Mouse (Mus musculus): ENCODE results near the gene Pxylp1. TPM values are rescaled to one million over a fixed set of nuclear protein-coding genes. Genes with fewer than 3 reads are reported as not detected.

The Pxylp1 gene
- polyA plus RNA-seq, 1 experiment from 2014 or later: 22.7 TPM

DNA sequence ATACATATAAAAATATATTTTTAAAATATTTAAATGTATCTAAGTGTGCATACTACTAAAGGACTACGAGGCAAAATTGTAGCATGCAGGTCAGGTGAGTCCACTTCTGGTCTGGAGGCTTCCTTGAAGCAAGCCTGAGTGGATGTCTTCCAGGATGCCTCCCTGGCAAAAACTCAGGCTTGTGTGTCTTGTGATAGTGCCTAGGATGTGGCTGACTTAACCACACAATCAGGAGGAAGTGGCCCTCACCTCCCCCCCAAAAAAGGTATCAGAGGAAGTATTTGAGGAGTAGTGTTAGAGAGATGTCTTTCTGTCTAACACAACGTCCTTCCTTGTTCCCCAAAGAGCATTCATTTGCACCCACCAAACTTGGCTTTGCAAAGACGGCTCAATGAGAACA lies 107.3 kb downstream of the Pxylp1 start:
- H3K4me1 ChIP-seq (replicated peaks; ENCODE audit: control insufficient read depth, insufficient read depth, low read length): peaks cover 6% of the 10 kb centered on the region; the same call in 1 of the 2 replicates
- no peaks in the 10 kb centered on the region for H3K9me3 ChIP-seq (ENCODE audit: control insufficient read depth)
- H3K4me3 ChIP-seq (ENCODE audit: low read depth, low read length): no peak overlapping the region
- H3K4me2 ChIP-seq (replicated peaks; ENCODE audit: low read depth): peak overlapping the region; percentile 24
- ATAC-seq: no peak
- WGBS: 38% methylated on average over 3 of the region's 3 CpGs
- no peak overlapping the region for H3K9ac ChIP-seq (ENCODE audit: low read depth, low read length)
- TF ChIP-seq CTCF (IDR thresholded peaks at IDR 0.05; ENCODE audit: low read depth): no peak
- H3K27me3 ChIP-seq (replicated peaks; ENCODE audit: control insufficient read depth, insufficient read depth, low read length): no peaks in the 10 kb centered on the region
- H3K27ac ChIP-seq (ENCODE audit: low read depth, low read length): no peak overlapping the region; the same call in 1 of the 2 replicates
- H3K36me3 ChIP-seq (ENCODE audit: control insufficient read depth, insufficient read depth): no peaks in the 10 kb centered on the region

DNA sequence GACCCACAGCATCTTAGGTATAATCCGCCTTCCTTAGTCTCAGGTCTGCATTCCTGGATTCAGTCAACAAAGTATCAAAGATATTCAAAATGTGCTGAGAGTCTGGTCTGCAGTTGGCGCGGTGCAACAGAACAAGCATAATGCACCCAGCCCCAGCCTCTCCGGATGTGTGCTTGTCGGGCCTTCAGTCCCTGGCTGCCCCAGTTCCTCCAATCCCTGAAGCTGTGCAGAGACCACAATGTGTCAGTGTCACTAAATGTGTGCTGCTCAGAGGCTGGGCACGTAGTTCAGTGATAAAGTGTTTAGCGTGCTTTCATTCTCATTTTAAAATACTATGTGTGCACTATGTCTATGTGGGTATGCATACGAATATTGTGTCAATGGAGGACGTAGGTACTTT lies 108.8 kb downstream of the Pxylp1 start:
- no peak for TF ChIP-seq CTCF (IDR thresholded peaks at IDR 0.05; ENCODE audit: low read depth)
- Histone ChIP-seq H3K9ac (ENCODE audit: low read depth, low read length) (no peak overlapping the region), H3K36me3 (ENCODE audit: control insufficient read depth, insufficient read depth) (no peaks in the 10 kb centered on the region), H3K27ac (ENCODE audit: low read depth, low read length) (no peak overlapping the region), H3K4me1 (replicated peaks; ENCODE audit: control insufficient read depth, insufficient read depth, low read length) (peaks cover 6% of the 10 kb centered on the region; the same call in 1 of the 2 replicates), H3K27me3 (replicated peaks; ENCODE audit: control insufficient read depth, insufficient read depth, low read length) (no peaks in the 10 kb centered on the region), H3K9me3 (ENCODE audit: control insufficient read depth) (no peaks in the 10 kb centered on the region), H3K4me3 (ENCODE audit: low read depth, low read length) (no peak overlapping the region), H3K4me2 (replicated peaks; ENCODE audit: low read depth) (no peak overlapping the region)
- ATAC-seq: no peak
- 82% methylated on average over 9 of the region's 9 CpGs for WGBS

DNA sequence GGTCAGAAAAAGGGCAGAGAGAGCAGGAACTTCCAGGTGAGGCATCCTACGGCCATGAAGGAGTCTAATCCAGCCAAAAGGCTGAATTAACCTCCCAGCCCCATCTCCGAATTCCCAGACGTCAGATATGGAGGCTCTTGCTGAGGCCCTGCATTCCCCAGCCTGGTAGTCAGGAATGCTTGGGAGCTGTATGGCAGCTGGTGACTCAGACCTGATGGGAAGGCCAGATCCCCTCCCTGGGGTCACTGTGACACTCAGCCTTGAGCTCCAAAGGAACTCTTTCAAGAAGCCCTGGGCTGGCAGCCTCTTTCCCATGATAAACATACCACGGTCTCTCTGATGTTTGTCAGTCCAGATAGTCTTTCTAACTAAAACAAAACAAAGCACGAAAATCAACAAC lies 109.2 kb downstream of the Pxylp1 start:
- no peak for TF ChIP-seq CTCF (IDR thresholded peaks at IDR 0.05; ENCODE audit: low read depth)
- Histone ChIP-seq H3K9ac (ENCODE audit: low read depth, low read length) (no peak overlapping the region), H3K27ac (ENCODE audit: low read depth, low read length) (no peak overlapping the region), H3K36me3 (ENCODE audit: control insufficient read depth, insufficient read depth) (no peaks in the 10 kb centered on the region), H3K4me1 (replicated peaks; ENCODE audit: control insufficient read depth, insufficient read depth, low read length) (peaks cover 6% of the 10 kb centered on the region; the same call in 1 of the 2 replicates), H3K4me3 (ENCODE audit: low read depth, low read length) (no peak overlapping the region), H3K9me3 (ENCODE audit: control insufficient read depth) (no peaks in the 10 kb centered on the region), H3K4me2 (replicated peaks; ENCODE audit: low read depth) (no peak overlapping the region), H3K27me3 (replicated peaks; ENCODE audit: control insufficient read depth, insufficient read depth, low read length) (no peaks in the 10 kb centered on the region)
- 57% methylated on average over 5 of the region's 5 CpGs for WGBS
- no peak for ATAC-seq

DNA sequence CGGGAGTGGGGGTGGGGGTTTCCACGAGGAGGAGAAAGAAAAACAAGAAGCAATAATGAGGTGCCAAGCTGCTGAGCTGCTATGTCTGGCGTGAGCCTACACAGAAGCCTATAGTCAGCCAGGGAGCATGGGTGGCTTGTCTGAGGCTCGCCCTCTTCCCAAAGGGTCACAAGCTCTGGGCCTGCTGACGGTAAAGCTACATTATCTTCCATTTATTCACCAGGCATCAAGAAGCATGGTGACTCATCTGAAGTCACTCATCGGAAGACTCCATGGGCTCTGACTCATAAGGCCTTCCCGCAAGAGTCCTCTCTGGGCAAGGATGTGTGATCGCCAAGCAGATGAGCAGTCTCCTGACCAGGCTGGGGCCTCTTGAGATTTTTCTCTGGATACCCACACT lies 110.4 kb downstream of the Pxylp1 start:
- Histone ChIP-seq H3K36me3 (ENCODE audit: control insufficient read depth, insufficient read depth) (no peaks in the 10 kb centered on the region), H3K27ac (ENCODE audit: low read depth, low read length) (no peak overlapping the region), H3K9ac (ENCODE audit: low read depth, low read length) (no peak overlapping the region), H3K4me2 (replicated peaks; ENCODE audit: low read depth) (no peak overlapping the region), H3K9me3 (ENCODE audit: control insufficient read depth) (no peaks in the 10 kb centered on the region), H3K4me1 (replicated peaks; ENCODE audit: control insufficient read depth, insufficient read depth, low read length) (peaks cover 6% of the 10 kb centered on the region; the same call in 1 of the 2 replicates), H3K27me3 (replicated peaks; ENCODE audit: control insufficient read depth, insufficient read depth, low read length) (no peaks in the 10 kb centered on the region), H3K4me3 (ENCODE audit: low read depth, low read length) (no peak overlapping the region)
- ATAC-seq: no peak
- WGBS: 73% methylated on average over 8 of the region's 8 CpGs
- TF ChIP-seq CTCF (IDR thresholded peaks at IDR 0.05; ENCODE audit: low read depth): no peak

Other genes starting within 250 kb of the Pxylp1 start
- gene Zbtb38, start 139.8 kb downstream of the Pxylp1 start, polyA plus RNA-seq (2015; fragmentation: Nextera tagmentation; extraction: Ambion mirVana): 18.5 and 20.8 TPM in 2 replicates
- 23.4 and 25.0 TPM in 2 replicates for gene Spsb4, start 126.2 kb upstream of the Pxylp1 start, polyA plus RNA-seq (2015; fragmentation: Nextera tagmentation; extraction: Ambion mirVana)
- 47.7 and 56.9 TPM in 2 replicates for gene Slc25a36, start 218.5 kb upstream of the Pxylp1 start, polyA plus RNA-seq (2015; fragmentation: Nextera tagmentation; extraction: Ambion mirVana)

Data from intestine, postnatal 0 days (tissue).